Mouse (Mus musculus) frontal cortex, postnatal 25 days (tissue): ENCODE measurements around the gene Tedc1.

Experiments used
- DNase-seq, 2 experiments: peaks; one replicate each; pipeline ENCODE4 v3.0.0; 2022; ENCODE audit warnings: low spot score in 2 of 2

Gene Tedc1

DNA sequence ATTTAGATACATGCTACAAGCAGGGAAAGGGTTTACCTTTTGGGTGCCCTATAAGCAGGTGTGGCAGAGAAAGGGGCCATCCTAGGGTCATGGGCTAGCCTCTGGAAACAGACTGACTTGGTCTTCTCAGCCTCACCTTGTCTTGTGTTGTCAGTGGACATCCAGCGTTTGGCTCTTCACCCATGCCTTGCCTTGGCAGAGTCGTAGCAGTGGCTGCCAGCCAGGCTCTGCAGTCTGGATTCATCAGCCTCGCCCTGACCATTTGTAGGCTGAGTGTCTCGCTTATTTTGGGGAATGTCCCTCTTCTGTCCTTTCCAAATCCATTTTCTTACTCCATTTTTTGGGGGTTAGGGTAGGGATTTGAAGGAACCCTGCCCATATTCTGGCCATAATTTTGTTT, 45.1 kb downstream of the Tedc1 start:
- DNase-seq = no peak

- no peak for DNase-seq
Measured at GRCm38 (mm10) chr12:113202008-113202407, 45.8 kb downstream of the Tedc1 start.

DNA sequence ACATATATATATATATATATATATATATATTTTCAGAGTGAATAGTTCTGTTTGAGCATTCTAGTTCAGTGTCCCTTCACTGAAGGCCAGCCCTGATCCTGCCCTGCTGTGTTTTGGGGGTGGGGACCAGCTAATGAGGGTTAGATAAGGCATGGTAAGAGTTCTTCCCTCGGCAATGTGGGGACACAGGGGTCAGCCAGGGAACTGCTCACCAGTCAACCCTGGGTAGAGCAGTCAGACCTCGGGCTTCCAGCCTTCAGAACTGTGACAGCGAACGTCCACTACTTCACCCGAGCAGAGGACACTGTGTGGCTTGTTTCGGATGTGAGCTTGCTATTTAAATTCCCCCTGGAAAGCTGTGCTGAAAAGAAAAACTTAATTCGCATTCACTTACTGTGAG, 47.3 kb downstream of the Tedc1 start:
- DNase-seq = no peak

DNA sequence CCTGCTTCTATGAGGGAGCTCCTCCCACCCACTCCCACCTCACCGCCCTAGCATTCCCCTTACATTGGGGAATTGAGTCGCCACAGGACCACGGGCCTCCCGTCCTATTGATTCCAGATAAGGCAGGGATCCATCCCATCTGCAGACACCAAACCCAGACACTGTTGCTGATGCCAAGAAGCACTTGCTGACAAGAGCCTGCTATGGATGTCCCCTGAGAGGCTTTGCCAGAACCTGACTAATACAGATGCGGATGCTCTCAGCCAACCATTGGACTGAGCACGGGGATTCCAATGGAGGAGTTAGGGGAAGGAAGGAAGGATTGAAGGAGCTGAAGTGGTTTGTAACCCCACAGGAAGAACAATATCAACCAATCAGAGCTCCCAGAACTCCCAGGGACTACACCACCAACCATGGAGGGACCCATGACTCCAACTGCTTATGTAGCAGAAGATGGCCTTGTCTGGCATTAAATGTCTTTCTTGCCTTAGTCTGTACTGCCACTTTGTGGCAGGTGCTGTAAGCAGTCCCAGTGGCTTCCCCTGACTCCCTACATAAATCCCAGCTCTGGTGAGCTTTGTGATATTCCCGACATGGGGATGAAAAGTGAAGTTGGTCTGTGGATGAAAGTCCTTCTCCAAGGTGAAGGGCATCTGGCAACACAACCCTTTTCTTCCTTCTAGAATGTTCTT, 49.2 kb downstream of the Tedc1 start:
- no peak for DNase-seq

DNA sequence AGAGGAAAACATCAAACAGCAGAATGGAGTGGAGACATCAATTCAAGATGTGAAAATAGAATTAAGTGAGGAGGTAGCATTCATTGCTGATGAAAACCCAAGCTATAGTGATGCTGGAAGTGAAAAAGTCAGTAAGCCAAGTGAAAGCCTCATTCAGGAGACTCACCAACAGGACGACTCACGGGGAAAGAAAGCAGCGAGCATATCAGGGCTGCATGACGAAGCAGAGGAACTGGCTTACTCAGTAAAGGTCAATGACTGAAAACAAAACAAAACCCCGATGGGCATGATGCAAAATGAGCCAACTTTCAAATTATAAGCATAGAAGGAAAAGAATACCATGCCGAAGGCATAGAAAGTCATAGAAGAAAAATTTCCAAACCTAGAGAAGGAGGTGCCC, 51.5 kb downstream of the Tedc1 start:
- no peak for DNase-seq

GRCm38 (mm10) chr12:113210586-113211378, 54.6 kb downstream of the Tedc1 start:
- DNase-seq = no peak

- no peak for DNase-seq
Measured at GRCm38 (mm10) chr12:113211772-113212171, 55.6 kb downstream of the Tedc1 start.

- no peak for DNase-seq
Measured at GRCm38 (mm10) chr12:113212326-113212924, 56.2 kb downstream of the Tedc1 start.

DNA sequence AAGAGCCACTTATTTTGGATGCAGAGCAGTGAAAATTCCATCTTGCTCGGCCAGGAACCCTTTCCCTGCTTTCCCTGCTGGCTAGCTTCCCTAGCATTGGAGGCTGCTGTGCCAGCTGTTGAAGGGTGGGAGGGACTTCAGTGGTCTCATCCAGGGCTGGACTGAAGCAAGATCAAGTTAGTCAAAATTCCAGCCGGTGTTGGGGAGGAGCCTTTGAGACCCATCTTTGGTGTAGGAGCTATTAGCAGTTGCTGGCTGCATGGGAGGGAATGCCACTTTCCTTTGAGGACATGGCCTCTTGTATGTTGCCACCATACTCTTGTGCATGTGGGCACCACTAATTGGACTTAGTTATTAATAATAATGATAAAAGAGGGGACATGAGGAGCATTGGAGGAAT, 57.0 kb downstream of the Tedc1 start:
- no peak for DNase-seq

DNA sequence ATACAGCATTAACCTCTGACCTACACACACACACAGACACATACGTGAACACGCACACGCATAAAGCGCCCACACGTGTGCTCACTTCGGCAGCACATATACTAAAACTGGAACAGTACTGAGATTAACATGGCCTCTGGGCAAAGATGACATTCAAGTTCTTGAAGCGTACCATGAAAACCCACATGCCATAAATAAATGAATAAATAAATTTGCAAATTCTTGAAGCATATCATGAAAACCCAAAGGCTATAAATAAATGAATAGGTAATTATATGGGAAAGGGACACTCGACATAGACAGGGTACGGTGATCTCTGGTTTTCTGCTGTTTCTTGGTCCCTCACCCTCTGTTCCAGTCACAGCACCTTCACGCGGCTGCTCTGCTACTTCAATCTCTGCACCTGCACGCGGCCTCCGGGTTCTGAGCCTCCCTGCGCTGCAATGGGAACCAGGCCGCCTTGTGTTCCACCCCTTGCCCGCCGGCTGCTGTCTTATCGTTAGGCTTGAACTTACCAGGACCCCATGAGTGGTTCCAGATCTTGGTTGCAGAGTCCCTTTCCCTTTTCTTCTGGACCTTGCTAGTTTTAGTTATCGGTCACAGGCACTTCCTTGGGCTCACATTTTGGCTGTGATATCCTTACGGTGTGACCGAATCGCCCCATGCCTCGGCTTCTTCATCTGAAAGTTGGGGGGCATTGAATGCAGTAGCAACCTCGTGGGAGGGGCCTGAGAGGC, 58.0 kb downstream of the Tedc1 start:
- DNase-seq = no peak

- DNase-seq = no peak
Measured at GRCm38 (mm10) chr12:113214972-113215666, 58.9 kb downstream of the Tedc1 start.
